25 mouse cellular contexts compared by ENCODE assay signal in genomic region chr14:60163367-60163766, GRCm38 (mm10).
"Had no signal": no experiment of that assay in that cellular context is flagged by ENCODE, and none has a peak within 500 bp of the region (broad histone marks: within the 10 kb centered on the region; RNA-seq: fewer than 3 reads in every experiment).

No protein-coding gene starts in this region.

- DNase-seq: forebrain, postnatal 0 days; gastrocnemius, postnatal 14 days; gastrocnemius, postnatal 36 days; heart, adult 18-20 months; heart, postnatal 14 days; heart, postnatal 36 days; kidney, adult 11 months; kidney, adult 2 months; kidney, adult 9 months; kidney, postnatal 14 days; kidney, postnatal 36 days; layer of hippocampus, adult 9-11 months; layer of hippocampus, postnatal 36 days; left cerebral cortex, postnatal 4 days had no signal

- H3K27me3 ChIP-seq: heart, embryonic 13.5 days; heart, embryonic 15.5 days; hindbrain, embryonic 13.5 days; hindbrain, embryonic 15.5 days; kidney, embryonic 15.5 days; limb, embryonic 13.5 days; limb, embryonic 15.5 days had no signal

- H3K4me3 ChIP-seq: heart, embryonic 13.5 days; heart, embryonic 15.5 days; hindbrain, embryonic 13.5 days; hindbrain, embryonic 15.5 days; kidney, embryonic 15.5 days; limb, embryonic 13.5 days; limb, embryonic 15.5 days had no signal

- H3K9me3 ChIP-seq: heart, embryonic 13.5 days; heart, embryonic 15.5 days; hindbrain, embryonic 13.5 days; hindbrain, embryonic 15.5 days; kidney, embryonic 15.5 days; limb, embryonic 13.5 days; limb, embryonic 15.5 days had no signal

- ATAC-seq: forebrain, postnatal 0 days; hindbrain, postnatal 0 days; intestine, embryonic 16.5 days had no signal

- H3K4me2 ChIP-seq: heart, embryonic 11.5 days; heart, embryonic 13.5 days; heart, embryonic 15.5 days; hindbrain, embryonic 13.5 days; hindbrain, embryonic 15.5 days; kidney, embryonic 15.5 days; limb, embryonic 13.5 days; limb, embryonic 15.5 days had no signal

- H3K4me1 ChIP-seq: heart, embryonic 13.5 days; heart, embryonic 15.5 days; hindbrain, embryonic 13.5 days; hindbrain, embryonic 15.5 days; kidney, embryonic 15.5 days; limb, embryonic 13.5 days; limb, embryonic 15.5 days had no signal

- H3K9ac ChIP-seq: forebrain, postnatal 0 days; heart, embryonic 13.5 days; heart, embryonic 15.5 days; hindbrain, embryonic 13.5 days; hindbrain, embryonic 15.5 days; kidney, embryonic 15.5 days; limb, embryonic 13.5 days; limb, embryonic 15.5 days had no signal

- H3K27ac ChIP-seq: heart, embryonic 13.5 days; heart, embryonic 15.5 days; hindbrain, embryonic 13.5 days; hindbrain, embryonic 15.5 days; hindbrain, postnatal 0 days; kidney, embryonic 15.5 days; kidney, postnatal 0 days; limb, embryonic 13.5 days; limb, embryonic 15.5 days had no signal

- H3K36me3 ChIP-seq: heart, embryonic 13.5 days; heart, embryonic 15.5 days; hindbrain, embryonic 13.5 days; hindbrain, embryonic 15.5 days; kidney, embryonic 15.5 days; limb, embryonic 13.5 days; limb, embryonic 15.5 days had no signal
